Mouse (Mus musculus): ENCODE measurements at regions not wholly inside any gene's neighbourhood (a gene's known extent, or its start where the extent isn't known, plus 50 kb on each side); places are given as distances from the start of the nearest gene placed in this dataset.
"Not testable (repeated sequence)": the region's sequence is repeated elsewhere in the genome, so short reads cannot be mapped to it uniquely, and the experiment has no call there.

GRCm38 (mm10) chr12:112298521-112298920 lies 152.5 kb downstream of the Kif26a start:
- DNase-seq (ENCODE audit: inconsistent ontology term): no peak

GRCm38 (mm10) chr12:112299089-112299488 lies 153.1 kb downstream of the Kif26a start:
- DNase-seq (ENCODE audit: inconsistent ontology term): no peak

GRCm38 (mm10) chr12:112299603-112300002 lies 153.6 kb downstream of the Kif26a start:
- DNase-seq (ENCODE audit: inconsistent ontology term): no peak

GRCm38 (mm10) chr12:112300125-112300524 lies 154.1 kb downstream of the Kif26a start:
- no peak for DNase-seq (ENCODE audit: inconsistent ontology term)

- no peak for DNase-seq (ENCODE audit: inconsistent ontology term)
These were observed 155.4 kb downstream of the Kif26a start for GRCm38 (mm10) chr12:112301411-112301891.

GRCm38 (mm10) chr12:112301929-112302328 lies 155.9 kb downstream of the Kif26a start:
- no peak for DNase-seq (ENCODE audit: inconsistent ontology term)

- DNase-seq (ENCODE audit: inconsistent ontology term): no peak
These were observed 160.2 kb downstream of the Kif26a start for GRCm38 (mm10) chr12:112306208-112306607.

- no peak for DNase-seq (ENCODE audit: inconsistent ontology term)
These were observed 162.0 kb downstream of the Kif26a start for GRCm38 (mm10) chr12:112308016-112308415.

GRCm38 (mm10) chr12:112309096-112309495 lies 163.1 kb downstream of the Kif26a start:
- DNase-seq (ENCODE audit: inconsistent ontology term): not testable (repeated sequence)

GRCm38 (mm10) chr12:112309781-112310180 lies 163.8 kb downstream of the Kif26a start:
- no peak for DNase-seq (ENCODE audit: inconsistent ontology term)

- no peak for DNase-seq (ENCODE audit: inconsistent ontology term)
These were observed 164.7 kb downstream of the Kif26a start for GRCm38 (mm10) chr12:112310661-112311060.

- DNase-seq (ENCODE audit: inconsistent ontology term): no peak
These were observed 168.8 kb downstream of the Kif26a start for GRCm38 (mm10) chr12:112314781-112315180.

- DNase-seq (ENCODE audit: inconsistent ontology term): no peak
These were observed 171.2 kb downstream of the Kif26a start for GRCm38 (mm10) chr12:112317191-112317590.

- DNase-seq (ENCODE audit: inconsistent ontology term): no peak
These were observed 170.8 kb upstream of the A530016L24Rik start for GRCm38 (mm10) chr12:112318461-112318860.

GRCm38 (mm10) chr12:112322196-112322595 lies 167.1 kb upstream of the A530016L24Rik start:
- no peak for DNase-seq (ENCODE audit: inconsistent ontology term)

GRCm38 (mm10) chr12:112327411-112327810 lies 161.8 kb upstream of the A530016L24Rik start:
- DNase-seq (ENCODE audit: inconsistent ontology term): no peak

GRCm38 (mm10) chr12:112328809-112329575 lies 160.3 kb upstream of the A530016L24Rik start:
- no peak for DNase-seq (ENCODE audit: inconsistent ontology term)

- DNase-seq (ENCODE audit: inconsistent ontology term): peak; percentile 6
These were observed 159.4 kb upstream of the A530016L24Rik start for GRCm38 (mm10) chr12:112329701-112330301.

- no peak for DNase-seq (ENCODE audit: inconsistent ontology term)
These were observed 158.7 kb upstream of the A530016L24Rik start for GRCm38 (mm10) chr12:112330557-112330956.

- DNase-seq (ENCODE audit: inconsistent ontology term): no peak
These were observed 158.2 kb upstream of the A530016L24Rik start for GRCm38 (mm10) chr12:112331061-112331460.

GRCm38 (mm10) chr12:112333125-112334079 lies 155.8 kb upstream of the A530016L24Rik start:
- no peak for DNase-seq (ENCODE audit: inconsistent ontology term)

Measured in Muller cell, postnatal 12 days (primary cell).